Mouse (Mus musculus) kidney, embryonic 15.5 days (tissue): ENCODE results near the gene Rhbdd1. TPM values are rescaled to one million over a fixed set of nuclear protein-coding genes. Genes with fewer than 3 reads are reported as not detected.

Experiments
- ATAC-seq: fragments of 200-750 bp; cut with Nextera tagmentation; replicated peaks from 2 replicates; pipeline ENCODE4 v1.8.0; 2017; ENCODE audit warnings: moderate TSS enrichment; ENCODE audit not compliant: low FRiP score
- H3K27ac ChIP-seq: fragments of 300-500 bp; sonication (generic); 2 replicates; pipeline ENCODE4 v1.5.1; 2015; ENCODE audit warnings: mild to moderate bottlenecking, inconsistent platforms
- H3K27me3 ChIP-seq: fragments of 300-500 bp; sonication (generic); 2 replicates; pipeline ENCODE4 v1.6.1; 2015; ENCODE audit warnings: inconsistent platforms
- H3K36me3 ChIP-seq: fragments of 300-500 bp; sonication (generic); 2 replicates; pipeline ENCODE4 v1.6.1; 2015; ENCODE audit warnings: inconsistent platforms
- H3K4me1 ChIP-seq: fragments of 300-500 bp; sonication (generic); 2 replicates; pipeline ENCODE4 v1.6.1; 2015; ENCODE audit warnings: inconsistent platforms
- H3K4me2 ChIP-seq: fragments of 300-500 bp; sonication (generic); 2 replicates; pipeline ENCODE4 v1.6.1; 2015; ENCODE audit warnings: moderate library complexity, mild to moderate bottlenecking, inconsistent platforms
- H3K4me3 ChIP-seq: fragments of 300-500 bp; sonication (generic); replicated peaks from 2 replicates; pipeline ENCODE4 v1.5.1; 2015; ENCODE audit warnings: mild to moderate bottlenecking, inconsistent platforms
- H3K9ac ChIP-seq: fragments of 300-500 bp; sonication (generic); 2 replicates; pipeline ENCODE4 v1.6.1; 2015; ENCODE audit warnings: mild to moderate bottlenecking, inconsistent platforms
- H3K9me3 ChIP-seq: fragments of 300-500 bp; sonication (generic); replicated peaks from 2 replicates; pipeline ENCODE4 v1.6.1; 2016; ENCODE audit warnings: inconsistent platforms
- WGBS: fragments of 180-500 bp; shearing (Covaris S2); methylation state at CpG from one replicate; pipeline ENCODE4 v1.1.7; 2015; ENCODE audit warnings: mixed read lengths; 5-methylcytosine and 5-hydroxymethylcytosine counted together
- microRNA-seq: library from miRNA; unstranded; fragments of <30 nt; microRNA quantifications from one replicate; pipeline ENCODE4, GENCODE M21; 2016
- polyA plus RNA-seq: library from polyadenylated mRNA; unstranded; fragments of >200 nt; fragmentation: Nextera tagmentation; extraction: Ambion mirVana; gene quantifications from 2 replicates; pipeline ENCODE4 v1.2.1, GENCODE M21; 2015

Gene Rhbdd1
- polyA plus RNA-seq, 1 experiment from 2014 or later, result 9.4 TPM

DNA sequence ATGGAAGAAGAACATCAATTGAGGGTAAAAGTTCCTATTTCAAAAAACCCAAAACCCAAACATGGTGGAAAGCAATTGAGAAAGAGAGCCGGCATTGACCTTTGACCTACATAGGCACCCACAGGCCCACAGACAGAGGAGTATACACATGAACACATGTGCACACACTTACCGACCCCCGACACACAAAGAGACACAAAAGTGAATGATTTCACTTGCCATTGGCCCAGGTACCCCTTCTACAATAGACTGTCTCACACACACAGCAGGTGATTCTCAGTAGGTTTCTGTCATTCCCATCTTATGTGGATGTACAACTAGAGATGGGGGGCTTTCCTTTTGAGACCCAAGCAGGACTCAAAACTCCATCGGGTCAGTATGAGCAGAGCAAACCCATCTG is 159.6 kb downstream of the Rhbdd1 start:
- 82% methylated on average over 4 of the region's 4 CpGs for WGBS
- no peaks in the 10 kb centered on the region for H3K9me3 ChIP-seq
- ATAC-seq, result no peak
- H3K27ac ChIP-seq, result peak overlapping the region; percentile 81; the same call in 1 of the 2 replicates
- no peak overlapping the region for H3K4me3 ChIP-seq
- peaks cover 22% of the 10 kb centered on the region for H3K4me1 ChIP-seq
- H3K4me2 ChIP-seq, result 0 out of 2 replicates have a peak overlapping the region, but pooled peaks have one; percentile 41
- no peaks in the 10 kb centered on the region for H3K27me3 ChIP-seq
- H3K36me3 ChIP-seq, result no peaks in the 10 kb centered on the region
- no peak overlapping the region for H3K9ac ChIP-seq

DNA sequence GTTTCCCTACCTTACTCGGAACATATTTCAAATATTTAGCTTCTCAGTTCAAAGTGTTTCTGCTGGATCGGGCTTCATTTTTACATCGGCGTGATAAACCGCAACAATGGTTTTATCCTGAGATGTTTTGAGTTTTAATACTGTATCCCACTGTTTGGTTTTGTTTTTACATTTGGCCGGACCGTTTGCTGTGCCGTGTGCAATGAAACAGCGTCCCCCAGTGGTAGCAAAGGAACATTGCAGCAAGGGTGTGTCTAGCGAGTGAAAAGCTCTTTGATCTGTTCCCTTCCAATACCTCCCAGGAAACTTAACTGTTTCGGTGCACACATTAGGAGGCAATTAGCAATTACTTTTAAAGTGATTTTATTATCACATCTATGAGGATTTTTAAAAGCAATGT is 160.0 kb downstream of the Rhbdd1 start:
- ATAC-seq, result no peak
- WGBS, result 33% methylated on average over 11 of the region's 11 CpGs
- no peak overlapping the region for H3K9ac ChIP-seq
- H3K27ac ChIP-seq, result peak overlapping the region; percentile 81; the same call in 1 of the 2 replicates
- H3K4me2 ChIP-seq, result peak overlapping the region; percentile 41; the same call in 1 of the 2 replicates
- peaks cover 22% of the 10 kb centered on the region for H3K4me1 ChIP-seq
- no peak overlapping the region for H3K4me3 ChIP-seq
- H3K27me3 ChIP-seq, result no peaks in the 10 kb centered on the region
- H3K36me3 ChIP-seq, result no peaks in the 10 kb centered on the region
- no peaks in the 10 kb centered on the region for H3K9me3 ChIP-seq

- H3K4me1 ChIP-seq, result peaks cover 22% of the 10 kb centered on the region
- H3K36me3 ChIP-seq, result no peaks in the 10 kb centered on the region
- peak overlapping the region; percentile 81 for H3K27ac ChIP-seq
- H3K4me2 ChIP-seq, result peak overlapping the region; percentile 41
- no peak overlapping the region for H3K4me3 ChIP-seq
- WGBS, result 5% methylated on average over 9 of the region's 9 CpGs
- H3K9ac ChIP-seq, result no peak overlapping the region
- no peaks in the 10 kb centered on the region for H3K9me3 ChIP-seq
- H3K27me3 ChIP-seq, result no peaks in the 10 kb centered on the region
- ATAC-seq, result peak; percentile 84
Measured at GRCm38 (mm10) chr1:82476746-82477145, 160.5 kb downstream of the Rhbdd1 start.

DNA sequence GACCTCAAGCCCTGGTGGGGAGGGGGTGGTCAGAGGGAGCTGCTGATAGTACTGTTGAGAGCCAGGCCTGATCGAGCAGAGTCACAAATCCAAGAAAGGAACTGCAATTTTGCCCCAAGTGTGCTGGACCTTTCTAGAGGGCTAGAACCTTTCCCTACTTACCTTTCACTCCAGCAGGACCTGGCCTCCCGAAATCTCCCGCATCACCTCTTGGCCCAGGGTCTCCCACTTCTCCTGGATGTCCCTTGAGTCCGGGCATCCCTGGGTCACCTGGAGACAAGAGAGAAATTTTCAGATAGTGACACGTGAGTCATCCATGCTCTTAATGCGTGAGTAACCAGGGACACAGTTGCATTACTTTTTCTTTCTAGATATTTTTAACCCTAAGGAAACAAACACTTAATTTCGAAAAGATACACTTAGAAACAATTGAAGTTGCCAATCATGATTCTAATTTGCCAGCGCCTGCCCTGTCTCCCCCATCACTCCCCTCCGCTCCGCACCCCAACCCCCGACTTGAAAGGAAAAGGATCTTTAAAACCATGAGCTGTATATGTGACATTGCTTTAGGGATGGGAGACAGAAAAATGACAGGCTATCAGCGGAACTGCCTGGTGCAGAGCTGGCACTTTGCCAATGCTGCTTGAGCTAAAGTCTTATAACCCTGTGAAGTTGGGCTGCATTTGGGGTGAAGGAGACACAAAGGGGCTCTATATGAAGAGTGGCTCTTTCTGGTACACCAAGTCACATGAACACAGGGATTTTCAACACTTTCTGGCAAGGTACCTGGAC is 163.6 kb downstream of the Rhbdd1 start:
- no peak overlapping the region for H3K27ac ChIP-seq
- WGBS, result 84% methylated on average over 12 of the region's 12 CpGs
- ATAC-seq, result no peak
- H3K4me3 ChIP-seq, result no peak overlapping the region
- H3K4me1 ChIP-seq, result peaks cover 13% of the 10 kb centered on the region
- no peak overlapping the region for H3K9ac ChIP-seq
- H3K9me3 ChIP-seq, result no peaks in the 10 kb centered on the region
- no peaks in the 10 kb centered on the region for H3K36me3 ChIP-seq
- no peak overlapping the region for H3K4me2 ChIP-seq
- H3K27me3 ChIP-seq, result no peaks in the 10 kb centered on the region

DNA sequence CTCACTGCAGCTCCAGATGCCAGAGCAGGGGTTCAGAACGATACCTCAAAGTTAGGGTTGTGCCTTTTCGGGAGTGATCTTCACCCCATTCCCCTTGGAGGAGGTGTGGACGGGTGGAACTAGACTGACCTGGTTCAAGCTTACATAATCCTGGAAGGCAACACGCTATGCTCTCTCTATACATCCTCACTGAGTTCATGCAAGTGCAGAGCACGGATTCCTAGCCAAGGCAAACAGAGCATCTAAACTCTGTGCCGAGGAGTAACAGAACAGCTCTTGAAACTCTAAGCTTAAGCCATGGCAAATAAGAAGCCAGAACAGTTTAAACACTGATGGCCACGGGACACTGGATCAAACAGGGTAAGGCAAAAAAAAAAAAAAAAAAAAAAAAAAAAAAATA is 166.1 kb downstream of the Rhbdd1 start:
- Histone ChIP-seq H3K4me2 (no peak overlapping the region), H3K4me1 (no peaks in the 10 kb centered on the region), H3K9ac (no peak overlapping the region), H3K36me3 (no peaks in the 10 kb centered on the region), H3K27ac (no peak overlapping the region), H3K27me3 (no peaks in the 10 kb centered on the region), H3K4me3 (no peak overlapping the region), H3K9me3 (no peaks in the 10 kb centered on the region)
- no peak for ATAC-seq
- WGBS, result 81% methylated on average over 7 of the region's 7 CpGs

- H3K4me1 ChIP-seq, result no peaks in the 10 kb centered on the region
- H3K4me3 ChIP-seq, result no peak overlapping the region
- 88% methylated on average over 4 of the region's 4 CpGs for WGBS
- no peak overlapping the region for H3K27ac ChIP-seq
- H3K9ac ChIP-seq, result no peak overlapping the region
- no peaks in the 10 kb centered on the region for H3K27me3 ChIP-seq
- H3K4me2 ChIP-seq, result no peak overlapping the region
- ATAC-seq, result no peak
- no peaks in the 10 kb centered on the region for H3K36me3 ChIP-seq
- no peaks in the 10 kb centered on the region for H3K9me3 ChIP-seq
Measured at GRCm38 (mm10) chr1:82486371-82486770, 170.1 kb downstream of the Rhbdd1 start.

DNA sequence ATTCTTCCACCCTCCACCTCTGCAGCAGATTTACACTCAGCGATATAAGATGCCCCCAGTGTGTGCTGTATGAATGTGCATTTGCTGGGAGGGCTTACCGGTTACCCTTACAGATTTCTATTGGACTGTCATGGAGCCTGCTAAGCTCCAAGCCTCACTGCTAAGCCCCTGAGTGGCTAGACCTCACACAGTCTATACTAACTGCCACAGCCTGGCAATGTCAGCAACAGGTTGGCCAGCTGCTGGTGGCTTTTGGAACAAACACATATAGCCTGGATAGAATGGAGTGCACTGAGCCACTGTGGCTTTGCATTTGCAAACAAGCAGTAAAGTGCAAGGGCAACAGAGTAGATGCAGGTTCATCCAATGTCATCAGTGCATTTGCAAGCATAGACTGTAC is 175.7 kb downstream of the Rhbdd1 start:
- Histone ChIP-seq H3K9me3 (no peaks in the 10 kb centered on the region), H3K27ac (no peak overlapping the region), H3K4me3 (no peak overlapping the region), H3K9ac (no peak overlapping the region), H3K27me3 (no peaks in the 10 kb centered on the region), H3K36me3 (no peaks in the 10 kb centered on the region), H3K4me1 (0 out of 2 replicates have a peak, but pooled peaks cover under 1% of the 10 kb centered on the region), H3K4me2 (no peak overlapping the region)
- ATAC-seq, result no peak
- 92% methylated on average over 2 of the region's 2 CpGs for WGBS

Small RNA genes within 50 kb of the gene (microRNA-seq; reads per million reads assigned to microRNA genes)
- gene Gm22112, result not detected

Other genes starting within 250 kb of the Rhbdd1 start
- 11.4 and 11.9 TPM in 2 replicates for gene Gm9747, start 83.3 kb upstream of the Rhbdd1 start, polyA plus RNA-seq
- gene Irs1, start 25.0 kb upstream of the Rhbdd1 start, polyA plus RNA-seq, result 4.1 and 4.3 TPM in 2 replicates